Mouse (Mus musculus) gastrocnemius, adult 8-10 months (tissue): ENCODE results near the gene Macrod2. TPM values are rescaled to one million over a fixed set of nuclear protein-coding genes. Genes with fewer than 3 reads are reported as not detected.
A peak's percentile ranks its signal among the peaks of the same experiment; 100 is the strongest.

Experiments
- DNase-seq, 2 experiments: peaks; one replicate each; pipeline ENCODE4 v3.0.0; 2022; ENCODE audit warnings: low spot score in 2 of 2
- total RNA-seq, 4 experiments: library from RNA; stranded (reverse); gene quantifications; 2 replicates each; pipeline ENCODE4 v1.2.4; 2022

Macrod2 gene
- total RNA-seq, 4 experiments from 2014 or later, result 16.2 to 21.8 (median 19.1) TPM

DNA sequence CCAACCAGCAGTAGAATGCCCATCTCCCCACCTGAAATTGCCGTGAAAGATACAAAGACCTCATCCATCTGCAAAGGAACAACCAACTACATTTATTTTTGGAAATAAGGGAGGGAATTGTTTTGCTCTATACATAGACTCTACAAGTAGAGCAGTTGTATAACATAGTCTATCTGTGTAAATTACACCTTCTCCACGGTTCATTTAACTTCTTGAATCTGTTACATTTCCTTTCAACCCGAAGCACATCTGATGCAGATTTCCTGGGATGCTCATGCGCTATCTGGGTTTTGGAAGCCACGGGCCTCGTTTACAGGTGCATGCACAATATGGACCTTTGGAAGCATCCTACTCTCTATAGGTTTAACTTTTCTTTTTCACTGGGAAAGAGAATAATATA is 175.8 kb downstream of the Macrod2 start:
- DNase-seq, result no peak

DNA sequence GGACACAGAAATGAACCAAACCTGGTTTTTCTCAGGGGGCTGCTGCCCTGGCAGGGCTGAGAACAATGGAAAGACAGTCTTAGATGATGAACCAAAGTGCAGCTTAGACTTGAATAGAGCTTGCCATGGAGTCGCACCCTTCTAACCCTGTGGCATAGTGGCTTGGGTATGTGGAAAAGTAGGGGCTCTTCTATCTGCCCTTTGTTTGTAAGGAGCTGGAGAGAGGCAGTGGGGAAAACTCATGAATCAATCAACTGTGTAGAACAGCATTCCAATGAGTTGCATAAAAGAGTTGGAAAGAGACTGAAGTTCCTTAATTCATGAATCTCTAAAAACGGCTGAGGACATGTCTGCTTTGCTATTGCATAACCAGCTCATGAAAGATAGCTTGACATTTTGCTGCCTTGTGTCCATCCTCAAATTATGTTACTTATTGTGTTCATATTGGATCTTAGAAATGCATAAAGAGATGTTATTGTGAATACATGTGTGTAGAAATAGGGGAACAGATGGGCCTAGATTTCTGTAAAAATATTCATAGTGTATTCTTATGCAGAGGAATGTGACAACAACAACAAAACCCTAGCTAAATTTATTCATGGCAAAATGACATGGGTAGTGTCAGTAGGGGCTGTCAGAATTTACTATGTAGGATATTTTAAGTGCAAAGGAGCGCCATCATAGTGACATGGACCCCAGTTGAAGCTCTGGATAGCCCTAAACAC is 197.6 kb downstream of the Macrod2 start:
- DNase-seq, result no peak

- DNase-seq, result no peak
Observed at GRCm38 (mm10) chr2:140596906-140597305, 201.8 kb downstream of the Macrod2 start.

GRCm38 (mm10) chr2:140615451-140615850 is 220.3 kb downstream of the Macrod2 start:
- DNase-seq, result no peak

DNA sequence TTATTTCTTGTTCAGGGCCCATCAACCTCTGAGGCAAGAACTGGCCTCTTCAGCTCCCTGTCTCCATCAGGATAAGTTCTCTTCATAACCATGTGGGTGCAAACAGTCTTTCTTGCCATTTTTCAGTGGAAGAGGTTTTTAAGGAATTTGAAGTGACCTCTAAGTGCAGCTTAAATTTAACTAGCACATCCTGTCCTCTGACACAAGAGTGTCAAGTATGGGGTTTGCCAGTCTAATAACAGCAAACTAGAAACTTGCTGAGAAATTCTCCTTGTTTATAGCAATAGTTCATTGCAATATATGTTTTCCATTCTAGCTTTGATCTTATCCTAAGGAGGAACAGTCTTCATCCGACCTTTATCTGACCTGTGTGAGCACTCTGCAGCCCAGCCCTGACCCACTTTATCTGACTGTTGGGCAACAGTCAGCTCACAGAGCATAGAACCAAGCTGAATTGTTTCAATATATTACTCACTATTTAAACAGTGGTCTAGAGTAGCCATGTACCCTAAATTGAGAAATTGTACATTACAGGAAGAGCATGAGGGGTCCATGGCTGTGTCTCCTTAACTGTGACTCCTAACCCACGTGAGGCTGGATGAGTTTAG is 226.7 kb downstream of the Macrod2 start:
- no peak for DNase-seq

GRCm38 (mm10) chr2:140653481-140653880 is 258.4 kb downstream of the Macrod2 start:
- no peak for DNase-seq

- DNase-seq, result no peak
Observed at GRCm38 (mm10) chr2:140653978-140654377, 258.9 kb downstream of the Macrod2 start.

GRCm38 (mm10) chr2:140662673-140663072 is 267.6 kb downstream of the Macrod2 start:
- no peak for DNase-seq

DNA sequence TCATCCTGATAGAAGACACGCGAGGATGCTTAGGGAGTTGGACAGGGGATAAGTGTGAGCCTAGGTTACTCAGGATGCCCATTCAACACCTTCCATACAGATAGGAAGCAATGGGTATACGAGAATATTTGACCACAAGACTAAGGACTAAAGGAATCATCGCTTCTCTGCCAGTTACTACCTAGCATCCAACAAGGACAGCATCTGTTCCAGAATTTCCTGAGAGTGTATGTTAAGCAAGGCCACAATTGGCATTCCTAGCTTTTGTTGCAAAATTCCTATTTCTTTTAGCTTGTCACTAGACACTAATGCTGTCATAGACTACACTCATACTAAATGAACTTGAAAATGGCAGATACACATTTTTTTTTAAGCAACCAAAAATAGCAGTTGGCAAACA is 269.3 kb downstream of the Macrod2 start:
- DNase-seq, result no peak

GRCm38 (mm10) chr2:140666846-140667245 is 271.7 kb downstream of the Macrod2 start:
- DNase-seq, result no peak

DNA sequence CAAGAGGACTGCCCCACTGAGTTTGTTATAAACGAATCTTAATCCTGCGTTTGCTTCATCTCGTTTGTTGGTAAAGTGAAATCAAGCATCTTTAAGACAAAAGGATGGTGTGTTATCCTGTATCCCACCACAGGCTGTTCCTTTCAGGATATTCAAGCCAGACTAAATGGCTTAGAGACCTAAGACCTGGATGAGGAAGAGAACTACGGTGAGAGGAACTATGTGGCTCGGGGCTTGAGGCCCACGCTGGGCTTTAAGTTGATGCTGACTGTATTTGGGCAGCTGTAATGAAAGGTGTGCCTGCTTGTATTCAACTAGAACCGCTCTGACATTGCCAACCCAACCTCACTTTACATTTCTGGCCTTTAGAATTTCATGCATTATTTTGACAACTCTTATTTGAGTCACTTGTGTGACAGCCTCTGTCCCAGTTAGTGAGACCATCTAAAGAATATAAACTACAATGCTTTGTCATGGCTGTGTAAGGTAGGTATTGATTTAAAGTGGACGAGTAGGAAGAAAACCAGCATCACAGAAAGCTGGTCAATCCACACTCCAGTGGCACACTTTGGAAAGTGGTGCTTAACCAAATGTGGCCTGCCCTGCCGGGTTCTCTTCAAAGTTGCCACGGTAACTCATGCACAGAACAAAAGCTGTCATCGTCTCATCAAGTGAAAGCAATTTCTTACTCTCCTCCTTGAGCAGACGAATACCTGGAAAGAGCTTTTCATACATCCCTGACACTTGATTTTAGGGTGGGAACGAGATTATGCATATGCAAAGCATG is 272.3 kb downstream of the Macrod2 start:
- DNase-seq, result no peak

GRCm38 (mm10) chr2:140668311-140668710 is 273.2 kb downstream of the Macrod2 start:
- DNase-seq, result peak; percentile 3 to 5

DNA sequence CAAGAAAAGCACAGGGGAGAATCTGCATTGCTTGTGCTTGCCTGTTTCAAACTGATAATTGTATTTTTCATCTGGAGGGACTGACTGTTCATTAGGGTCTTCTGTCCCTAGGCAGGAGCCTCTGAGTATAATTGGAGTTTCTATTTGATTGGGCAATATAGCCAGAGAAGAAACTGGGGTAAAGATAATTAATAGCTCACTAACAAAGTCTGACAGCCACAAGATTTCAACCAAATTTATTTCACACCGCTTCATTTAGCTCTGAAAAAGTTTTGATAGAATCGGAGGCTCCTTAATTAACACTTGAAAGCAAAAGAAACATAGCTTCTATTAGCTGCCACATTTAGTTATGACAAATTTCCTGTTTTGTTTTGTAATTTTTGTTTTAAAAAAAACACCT is 274.0 kb downstream of the Macrod2 start:
- no peak for DNase-seq

- no peak for DNase-seq
Observed at GRCm38 (mm10) chr2:140669786-140670185, 274.7 kb downstream of the Macrod2 start.

DNA sequence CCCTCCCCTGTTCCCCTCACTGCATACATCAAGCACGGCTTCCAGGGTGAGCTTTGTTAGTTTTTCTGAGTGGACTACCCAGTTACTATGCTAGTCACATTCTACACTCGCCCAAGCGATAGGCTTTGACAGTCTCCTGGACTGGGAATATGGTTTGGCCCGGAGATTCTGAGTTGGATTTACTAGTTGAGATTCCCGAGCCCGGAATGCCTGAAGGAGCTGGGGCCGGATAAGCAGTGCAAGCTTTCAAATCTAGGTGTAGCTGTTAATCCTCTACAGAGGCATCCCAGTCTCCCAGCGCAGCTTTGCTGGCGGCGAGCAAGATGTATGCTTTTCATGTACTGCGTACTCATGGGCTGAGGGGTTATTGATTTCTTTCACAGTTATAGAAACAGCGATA is 275.3 kb downstream of the Macrod2 start:
- no peak for DNase-seq

- DNase-seq, result peak; percentile 45 to 55
Observed at GRCm38 (mm10) chr2:140670963-140671702, 276.0 kb downstream of the Macrod2 start, which contains the start of gene Flrt3. Flrt3 (minus strand) TSS chr2:140671469.

DNA sequence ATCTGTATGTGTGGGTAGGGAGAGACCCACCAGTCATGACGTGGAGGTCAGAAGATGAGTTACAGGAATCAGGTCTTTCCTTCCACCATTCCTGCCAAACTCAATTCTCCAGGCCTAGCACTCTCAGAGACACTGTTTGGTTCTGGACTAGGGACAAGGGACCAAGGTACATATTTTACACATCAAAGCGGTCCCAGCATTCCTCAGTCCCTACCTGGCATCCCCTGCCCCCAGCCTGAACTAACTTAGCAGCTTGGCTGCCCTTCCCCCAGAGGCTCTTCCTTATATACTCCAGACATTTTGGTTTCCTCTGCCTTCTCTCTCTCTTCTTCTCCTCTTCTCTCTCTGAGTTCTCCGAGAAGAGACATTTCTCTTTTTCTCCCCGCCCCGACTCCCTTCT is 278.4 kb downstream of the Macrod2 start:
- no peak for DNase-seq

DNA sequence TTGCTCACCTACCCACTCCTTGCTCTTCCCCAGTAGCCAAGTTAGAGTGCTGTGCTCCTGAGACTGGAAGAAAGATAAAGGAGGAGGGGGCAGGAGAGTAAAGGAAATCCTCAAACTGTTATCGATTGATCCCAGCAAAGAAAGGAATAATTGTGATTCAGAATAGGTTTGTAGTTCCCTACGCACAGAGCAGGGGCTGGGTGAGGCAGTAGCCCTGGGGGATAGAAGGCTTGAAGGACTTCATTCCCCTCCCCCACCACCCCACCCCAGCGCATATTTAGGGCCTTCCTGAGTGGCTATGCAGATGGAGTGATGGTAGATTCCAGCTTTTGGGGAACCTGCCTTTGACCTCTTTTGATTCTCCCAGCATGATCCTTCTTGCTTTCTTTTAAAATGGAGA is 281.6 kb downstream of the Macrod2 start:
- DNase-seq, result no peak

GRCm38 (mm10) chr2:140690906-140691305 is 295.8 kb downstream of the Macrod2 start:
- no peak for DNase-seq

DNA sequence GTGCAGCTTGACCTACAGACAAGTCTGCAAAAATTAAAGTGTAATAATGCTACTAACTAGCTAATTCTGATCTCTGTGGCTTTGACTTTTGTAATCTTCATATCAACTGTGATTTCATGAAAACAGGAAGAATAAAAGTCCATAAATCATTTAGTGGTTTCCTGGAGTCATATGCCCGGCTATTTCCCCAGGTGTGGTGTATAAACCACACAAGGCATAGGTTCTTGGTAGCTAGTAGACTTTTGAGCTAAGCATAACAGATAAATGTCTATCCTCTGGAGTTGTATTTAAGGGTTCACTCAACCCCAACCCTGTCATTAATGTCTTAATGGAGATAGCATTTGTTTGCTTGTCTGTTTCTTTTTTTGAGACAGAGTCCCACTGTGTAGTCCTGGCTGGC is 296.3 kb downstream of the Macrod2 start:
- DNase-seq, result no peak

- DNase-seq, result no peak
Observed at GRCm38 (mm10) chr2:140692461-140692860, 297.4 kb downstream of the Macrod2 start.

GRCm38 (mm10) chr2:140693845-140694244 is 298.7 kb downstream of the Macrod2 start:
- DNase-seq, result no peak
